Mouse (Mus musculus): Measurements from ENCODE around the gene Plau. TPM values are rescaled to one million over a fixed set of nuclear protein-coding genes. Genes with fewer than 3 reads are reported as not detected.

The Plau gene
- 1 to 10 TPM; 4.5 to 4.6 TPM for total RNA-seq (2021)

DNA sequence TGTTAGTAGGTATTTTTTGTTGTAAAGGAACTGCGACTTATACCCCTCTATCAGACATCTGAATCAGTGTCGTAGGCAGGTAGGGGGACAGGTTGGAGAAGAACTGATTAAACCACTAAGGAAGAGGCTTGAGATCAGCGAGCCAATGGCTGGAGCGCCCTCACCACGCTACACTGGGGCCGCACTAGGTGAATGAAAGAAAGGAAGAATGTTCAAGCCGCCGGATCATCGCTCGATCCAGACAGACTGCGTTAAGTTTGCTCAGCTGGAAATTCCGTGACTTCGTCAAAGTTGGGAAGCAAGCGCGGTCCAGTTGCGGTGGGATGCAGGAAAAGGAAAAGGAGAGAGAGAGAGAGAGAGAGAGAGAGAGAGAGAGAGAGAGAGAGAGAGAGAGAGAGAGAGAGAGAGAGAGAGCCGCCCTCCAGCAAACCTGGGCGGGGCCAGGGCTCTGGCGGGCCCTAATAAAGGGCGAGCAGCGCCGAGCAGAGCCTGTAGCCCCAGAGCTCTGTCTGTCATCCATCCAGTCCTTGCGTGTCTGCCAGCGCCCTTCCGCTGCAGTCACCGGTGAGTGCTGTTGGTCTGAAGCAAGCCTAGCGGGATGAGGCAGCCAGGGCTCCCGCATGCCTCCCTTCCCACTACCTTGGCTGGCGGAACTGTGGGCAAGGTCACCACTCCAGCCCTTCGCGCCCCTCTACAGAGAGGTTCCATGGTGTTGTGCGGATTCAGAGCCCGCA, at the start of gene Plau:
TSS of gene Plau (plus strand) at position 490 of the 734 bp plus-strand sequence.
- DNase-seq (ENCODE audit: low spot score) = peak; percentile 54
- intact Hi-C loops (cut with DNase I) = loop anchor here (2.0 kb wide), 1 partner anchor 36 kb away; no protein-coding TSS in a partner anchor

DNA sequence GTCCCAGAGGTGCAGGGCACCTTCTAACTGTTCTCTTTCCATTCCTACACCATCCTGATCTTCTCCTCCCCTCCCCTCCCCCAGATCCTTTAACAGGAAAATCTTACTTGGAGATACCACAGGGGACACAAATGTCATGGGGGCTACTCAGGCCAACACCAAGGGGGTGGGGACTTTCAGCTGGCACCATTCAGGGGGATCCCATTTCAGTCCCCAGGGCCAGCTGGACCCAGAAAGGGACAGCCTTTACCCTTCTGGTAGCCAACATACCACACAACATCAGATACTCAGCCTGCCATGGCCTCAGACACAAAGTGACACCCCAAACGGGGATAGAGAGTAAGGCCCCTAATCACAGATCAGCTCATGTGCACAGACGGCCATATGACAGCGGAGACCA, 48.3 kb upstream of the Plau start:
- intact Hi-C loops (cut with DNase I) = no loop called here
- no peak for DNase-seq (ENCODE audit: low spot score)

GRCm38 (mm10) chr14:20789593-20789992, 46.9 kb upstream of the Plau start:
- intact Hi-C loops (cut with DNase I) = no loop called here
- DNase-seq (ENCODE audit: low spot score) = no peak

DNA sequence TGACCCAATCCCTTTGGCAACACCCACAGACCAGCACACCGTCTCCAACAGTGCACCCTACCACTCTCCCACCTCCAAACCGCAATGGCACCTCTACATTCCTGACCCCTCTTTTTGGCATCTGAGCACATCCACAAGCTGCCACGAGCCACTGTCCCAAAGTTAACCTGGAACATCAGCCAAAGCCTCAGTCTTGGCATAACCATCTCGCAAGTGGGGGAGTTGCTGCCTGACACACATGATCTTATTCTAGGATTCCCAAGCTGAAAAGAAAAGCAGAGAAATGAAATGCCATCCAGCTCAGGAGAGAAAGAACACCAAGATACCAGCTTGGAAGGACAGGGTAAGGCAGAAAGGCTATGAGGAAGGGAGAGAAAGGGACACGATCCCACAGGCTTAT, 46.0 kb upstream of the Plau start:
- intact Hi-C loops (cut with DNase I) = loop anchor here (2.0 kb wide), 1 partner anchor 52 kb away; no protein-coding TSS in a partner anchor

GRCm38 (mm10) chr14:20790996-20791395, 45.5 kb upstream of the Plau start:
- intact Hi-C loops (cut with DNase I) = loop anchor here (2.0 kb wide), 1 partner anchor 52 kb away; no protein-coding TSS in a partner anchor
- no peak for DNase-seq (ENCODE audit: low spot score)

More for the DNA sequence above, 46.0 kb upstream of the Plau start:
- DNase-seq (ENCODE audit: low spot score) = no peak

DNA sequence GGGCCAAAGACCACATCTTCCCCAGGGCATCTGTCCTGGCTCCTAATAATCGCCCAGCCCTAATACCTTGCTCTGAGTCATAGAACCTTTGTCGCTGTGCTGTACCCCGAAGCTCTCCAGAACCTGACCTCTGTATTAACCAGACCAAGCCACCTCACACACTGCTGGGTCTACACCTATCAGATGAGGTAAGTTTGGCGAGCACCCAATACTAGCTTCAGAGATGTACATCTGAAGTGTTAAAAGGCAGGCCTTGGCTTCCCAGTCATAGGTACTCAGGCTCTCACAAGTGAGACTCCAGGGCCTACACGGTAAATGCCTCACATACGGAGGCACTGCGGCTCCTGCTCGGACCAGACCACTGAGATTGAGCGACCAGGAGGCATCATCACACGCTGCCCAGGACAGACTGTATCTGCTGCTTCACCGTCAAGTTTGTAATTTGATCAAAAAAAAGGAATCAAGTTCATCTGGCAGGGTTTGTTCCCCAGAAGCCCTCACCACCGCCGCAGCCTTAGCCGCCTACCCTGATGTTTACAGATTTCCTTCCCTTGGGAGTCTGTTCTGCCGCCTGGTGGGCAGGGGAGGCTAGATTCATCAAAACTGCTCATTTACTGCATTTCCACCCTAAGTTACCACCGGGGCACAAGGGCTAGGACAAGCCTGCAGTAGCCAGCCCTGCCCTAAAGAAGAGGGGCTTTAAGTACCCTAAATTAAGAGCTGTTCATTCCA, 44.8 kb upstream of the Plau start:
- no peak for DNase-seq (ENCODE audit: low spot score)
- intact Hi-C loops (cut with DNase I) = loop anchor here (2.0 kb wide), 1 partner anchor 53 kb away; no protein-coding TSS in a partner anchor

- intact Hi-C loops (cut with DNase I) = no loop called here
- no peak for DNase-seq (ENCODE audit: low spot score)
These were observed 44.1 kb upstream of the Plau start for GRCm38 (mm10) chr14:20792243-20792921.

- intact Hi-C loops (cut with DNase I) = no loop called here
- DNase-seq (ENCODE audit: low spot score) = no peak
These were observed 43.3 kb upstream of the Plau start for GRCm38 (mm10) chr14:20792922-20793757.

DNA sequence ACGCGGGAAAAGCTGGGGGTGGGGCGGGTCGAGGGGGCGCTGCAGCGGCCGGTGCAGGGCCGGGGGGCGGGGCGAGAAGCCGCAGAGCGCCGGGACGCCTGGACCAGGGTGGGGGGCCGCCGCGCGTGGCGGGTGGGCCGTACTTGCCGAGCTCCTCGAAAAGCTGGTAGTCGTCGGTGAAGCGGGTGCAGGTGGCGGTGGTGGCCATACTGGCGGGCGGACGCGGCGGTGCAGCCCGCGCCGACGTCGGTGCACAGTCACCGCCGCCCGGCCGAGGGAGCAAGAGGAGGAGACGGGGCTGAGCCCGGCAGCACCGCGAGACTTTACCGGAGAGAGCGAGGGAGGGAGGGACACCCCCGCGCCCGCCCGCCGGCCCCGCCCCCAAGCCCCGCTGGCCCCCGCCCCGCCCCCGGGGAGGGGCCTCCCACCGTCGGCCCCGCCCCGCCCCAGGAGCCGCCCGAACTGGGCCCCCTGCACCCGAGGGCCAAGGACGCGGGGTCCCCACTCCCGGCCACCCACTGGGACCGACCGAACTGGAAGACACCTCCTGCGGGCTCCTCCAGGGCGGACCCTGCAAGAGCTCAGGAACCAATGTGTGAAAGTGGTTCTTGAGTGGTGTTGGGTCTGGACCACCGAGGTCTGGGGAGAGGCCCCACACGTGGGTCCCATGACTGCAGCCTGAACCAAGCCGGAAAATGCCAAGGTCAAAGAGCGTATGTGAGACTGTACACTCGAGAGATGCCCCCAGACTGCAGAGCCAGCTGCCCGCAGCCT, 42.5 kb upstream of the Plau start, which contains the start of gene Camk2g:
TSS of gene Camk2g (minus strand) at position 331 of the 774 bp plus-strand sequence.
- peak; percentile 77 for DNase-seq (ENCODE audit: low spot score)
- intact Hi-C loops (cut with DNase I) = no loop called here

GRCm38 (mm10) chr14:20794589-20794988, 41.9 kb upstream of the Plau start:
- intact Hi-C loops (cut with DNase I) = no loop called here
- DNase-seq (ENCODE audit: low spot score) = no peak

DNA sequence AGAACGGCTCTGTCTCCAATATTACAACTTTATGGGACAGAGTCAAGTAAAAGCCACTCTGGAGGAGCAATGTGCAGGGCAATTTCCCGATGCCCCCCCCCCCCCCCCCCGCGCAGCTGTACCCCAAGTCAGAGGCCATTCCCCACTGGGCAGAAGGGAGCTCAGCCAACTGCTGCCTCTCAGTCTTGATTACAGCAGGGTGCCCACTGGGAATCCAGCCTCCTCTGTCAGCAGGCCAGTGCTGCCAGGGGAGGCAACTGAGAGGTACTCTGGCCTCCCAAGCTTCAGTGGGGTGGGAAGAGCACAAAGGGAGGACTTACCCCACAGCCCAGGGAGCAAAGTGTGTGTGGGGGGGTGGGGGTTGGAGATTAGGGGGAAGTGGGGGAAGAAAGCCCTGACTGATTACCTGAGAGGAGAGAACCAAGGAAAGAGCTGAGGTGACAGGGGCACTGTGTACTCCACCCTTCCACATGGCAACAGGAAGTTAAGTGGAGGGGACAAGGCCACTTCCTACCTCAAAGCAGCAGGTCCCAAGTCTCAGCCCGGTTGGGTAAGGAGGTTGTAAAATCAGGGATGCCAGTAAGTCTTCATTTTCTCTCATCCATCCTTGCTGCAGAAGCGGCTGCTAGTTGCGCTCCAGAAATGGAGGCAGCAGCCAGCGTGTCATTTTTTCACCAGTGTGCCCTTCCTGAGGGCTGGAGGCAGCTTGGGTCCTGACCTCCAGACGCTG, 40.9 kb upstream of the Plau start:
- no peak for DNase-seq (ENCODE audit: low spot score)
- intact Hi-C loops (cut with DNase I) = loop anchor here (5.0 kb wide), 1 partner anchor 98 kb away; no protein-coding TSS in a partner anchor

- intact Hi-C loops (cut with DNase I) = loop anchor here (5.0 kb wide), 1 partner anchor 99 kb away; no protein-coding TSS in a partner anchor
- DNase-seq (ENCODE audit: low spot score) = no peak
These were observed 40.3 kb upstream of the Plau start for GRCm38 (mm10) chr14:20796170-20796569.

- no peak for DNase-seq (ENCODE audit: low spot score)
- intact Hi-C loops (cut with DNase I) = loop anchor here (5.0 kb wide), 1 partner anchor 99 kb away; no protein-coding TSS in a partner anchor
These were observed 39.8 kb upstream of the Plau start for GRCm38 (mm10) chr14:20796643-20797042.

DNA sequence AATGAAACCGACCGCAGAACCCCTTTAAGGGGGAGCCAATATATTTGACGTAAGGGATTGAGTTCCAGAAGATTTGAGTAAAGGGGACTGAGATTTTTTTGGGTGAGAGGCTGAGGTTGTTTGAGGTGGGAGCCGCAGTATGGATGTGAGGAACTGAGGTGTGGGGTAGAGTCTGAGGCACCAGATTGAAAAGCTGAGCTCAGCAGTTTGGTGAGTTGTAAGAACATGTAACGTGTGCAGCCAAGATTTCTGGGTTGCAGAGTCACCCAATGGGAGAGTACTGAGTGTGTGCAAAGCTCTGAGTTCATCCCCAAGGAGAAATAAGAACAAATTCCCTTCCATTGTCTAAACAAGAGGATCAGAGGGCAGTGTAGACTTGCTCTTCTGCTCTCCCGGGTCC, 38.2 kb upstream of the Plau start:
- intact Hi-C loops (cut with DNase I) = loop anchor here (1.0 to 5.0 kb wide), 3 partner anchors 11 to 101 kb away; no protein-coding TSS in a partner anchor
- no peak for DNase-seq (ENCODE audit: low spot score)

DNA sequence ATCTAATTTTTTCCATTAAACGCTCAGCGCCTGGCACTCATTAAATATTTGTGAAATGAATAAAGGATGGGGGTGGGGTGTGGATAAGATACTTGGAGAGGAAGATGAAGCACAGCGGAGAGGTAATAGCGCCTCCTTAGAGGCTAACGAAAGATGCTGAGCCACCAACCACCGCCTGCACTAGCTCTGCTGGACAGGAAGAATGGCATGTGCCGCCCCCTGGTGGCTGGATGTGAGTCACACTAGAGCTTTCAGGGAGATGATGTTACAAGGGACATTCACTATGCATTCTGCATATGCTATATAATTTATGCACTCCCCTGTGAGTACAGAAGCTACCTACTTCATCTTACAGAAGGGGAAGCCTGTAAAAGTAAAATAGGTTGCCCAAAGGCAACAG, 37.7 kb upstream of the Plau start:
- intact Hi-C loops (cut with DNase I) = loop anchor here (1.0 to 5.0 kb wide), 3 partner anchors 11 to 101 kb away; no protein-coding TSS in a partner anchor
- peak; percentile 68 for DNase-seq (ENCODE audit: low spot score)

- no peak for DNase-seq (ENCODE audit: low spot score)
- intact Hi-C loops (cut with DNase I) = loop anchor here (1.0 to 10.0 kb wide), 5 partner anchors 70 to 312 kb away; partner anchors contain the start of gene Vcl
These were observed 33.4 kb upstream of the Plau start for GRCm38 (mm10) chr14:20802926-20803605.

- intact Hi-C loops (cut with DNase I) = loop anchor here (1.0 to 10.0 kb wide), 5 partner anchors 70 to 311 kb away; partner anchors contain the start of gene Vcl
- DNase-seq (ENCODE audit: low spot score) = peak; percentile 61
These were observed 32.9 kb upstream of the Plau start for GRCm38 (mm10) chr14:20803606-20803938.

Measured in heart, postnatal 25 days (tissue).